Mouse (Mus musculus) retina, postnatal 1 day (tissue): Measurements from ENCODE around the gene Atf6.

ENCODE experiments used
- DNase-seq: peaks from one replicate; pipeline ENCODE4 v3.0.0-alpha.2; 2012

Atf6 gene

DNA sequence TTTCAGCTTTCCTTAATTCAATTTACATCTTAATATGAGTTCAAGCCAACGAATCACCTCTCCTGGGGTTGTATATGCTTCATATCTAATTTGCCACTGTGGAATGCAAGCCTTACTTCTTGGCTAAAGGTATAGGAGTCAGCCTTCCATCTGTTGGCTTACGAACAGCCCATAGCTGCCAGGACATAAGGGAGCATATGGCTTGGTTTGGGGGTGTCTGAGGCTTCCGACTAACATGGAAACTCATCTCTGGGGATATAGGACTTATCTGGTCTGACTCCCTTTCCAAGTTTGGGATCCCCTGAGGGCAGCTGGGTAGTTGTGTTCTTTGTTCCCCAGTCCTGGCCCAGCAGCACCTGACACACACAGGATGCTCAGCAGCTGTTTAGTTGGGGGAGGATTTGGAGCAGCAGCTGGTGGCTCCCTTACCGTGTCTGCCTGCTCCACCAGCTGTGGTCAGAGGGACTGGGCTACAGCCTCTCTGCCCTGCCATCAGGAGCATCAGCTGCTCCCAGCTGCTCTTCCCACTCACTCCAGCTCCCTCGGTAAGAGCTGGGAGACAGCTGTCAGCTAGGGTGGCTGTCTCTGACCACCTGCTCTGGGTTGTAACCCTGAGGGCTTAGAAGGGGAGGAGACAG lies 212.2 kb downstream of the Atf6 start:
- peak; percentile 77 for DNase-seq
